Mouse (Mus musculus) embryonic facial prominence, embryonic 12.5 days (tissue): ENCODE data around the gene 4930524J08Rik. TPM values are rescaled to one million over a fixed set of nuclear protein-coding genes. Genes with fewer than 3 reads are reported as not detected.

Source experiments
- ATAC-seq: fragments of 200-750 bp; cut with Nextera tagmentation; 2 replicates; pipeline ENCODE4 v1.8.0; 2017; ENCODE audit not compliant: insufficient number of reproducible peaks, insufficient read depth, low FRiP score, low TSS enrichment
- H3K27ac ChIP-seq: fragments of 300-500 bp; sonication (generic); 2 replicates; pipeline ENCODE4 v1.5.1; 2016; ENCODE audit warnings: mild to moderate bottlenecking
- H3K27me3 ChIP-seq: fragments of 300-500 bp; sonication (generic); 2 replicates; pipeline ENCODE4 v1.6.1; 2016; ENCODE audit warnings: mild to moderate bottlenecking, moderate library complexity
- H3K36me3 ChIP-seq: fragments of 300-500 bp; sonication (generic); 2 replicates; pipeline ENCODE4 v1.6.1; 2016; ENCODE audit warnings: mild to moderate bottlenecking
- H3K4me1 ChIP-seq: fragments of 300-500 bp; sonication (generic); 2 replicates; pipeline ENCODE4 v1.6.1; 2016
- H3K4me2 ChIP-seq: fragments of 300-500 bp; sonication (generic); replicated peaks from 2 replicates; pipeline ENCODE4 v1.6.1; 2016; ENCODE audit warnings: mild to moderate bottlenecking, moderate library complexity
- H3K4me3 ChIP-seq: fragments of 300-500 bp; sonication (generic); 2 replicates; pipeline ENCODE4 v1.5.1; 2016; ENCODE audit warnings: mild to moderate bottlenecking
- H3K9ac ChIP-seq: fragments of 300-500 bp; sonication (generic); 2 replicates; pipeline ENCODE4 v1.6.1; 2016; ENCODE audit warnings: mild to moderate bottlenecking, moderate library complexity
- H3K9me3 ChIP-seq: fragments of 300-500 bp; sonication (generic); 2 replicates; pipeline ENCODE4 v1.6.1; 2016; ENCODE audit warnings: mild to moderate bottlenecking, moderate library complexity
- WGBS: fragments of 180-500 bp; shearing (Covaris S2); methylation state at CpG from one replicate; pipeline ENCODE4 v1.1.7; 2016; 5-methylcytosine and 5-hydroxymethylcytosine counted together
- polyA plus RNA-seq: library from polyadenylated mRNA; unstranded; fragments of >200 nt; fragmentation: Nextera tagmentation; extraction: Ambion mirVana; gene quantifications from 2 replicates; pipeline ENCODE4 v1.2.1, GENCODE M21; 2016

Gene 4930524J08Rik
- polyA plus RNA-seq, 1 experiment from 2014 or later, result 2.2 TPM

GRCm38 (mm10) chr5:100006324-100007039 lies 27.6 kb downstream of the 4930524J08Rik start:
- Histone ChIP-seq H3K27ac (no peak overlapping the region), H3K27me3 (no peaks in the 10 kb centered on the region), H3K4me2 (no peak overlapping the region), H3K4me1 (no peaks in the 10 kb centered on the region), H3K9ac (no peak overlapping the region), H3K4me3 (no peak overlapping the region), H3K9me3 (no peaks in the 10 kb centered on the region), H3K36me3 (no peaks in the 10 kb centered on the region)
- 89% methylated on average over 4 of the region's 4 CpGs for WGBS
- ATAC-seq, result no peak

- Histone ChIP-seq H3K4me3 (no peak overlapping the region), H3K9me3 (no peaks in the 10 kb centered on the region), H3K4me2 (no peak overlapping the region), H3K4me1 (no peaks in the 10 kb centered on the region), H3K36me3 (no peaks in the 10 kb centered on the region), H3K9ac (no peak overlapping the region), H3K27ac (no peak overlapping the region), H3K27me3 (no peaks in the 10 kb centered on the region)
- 77% methylated on average over 4 of the region's 4 CpGs for WGBS
- no peak for ATAC-seq
These were observed 28.1 kb downstream of the 4930524J08Rik start for GRCm38 (mm10) chr5:100007040-100007375.

- Histone ChIP-seq H3K9ac (no peak overlapping the region), H3K36me3 (no peaks in the 10 kb centered on the region), H3K4me1 (no peaks in the 10 kb centered on the region), H3K9me3 (no peaks in the 10 kb centered on the region), H3K4me2 (no peak overlapping the region), H3K4me3 (no peak overlapping the region), H3K27me3 (no peaks in the 10 kb centered on the region), H3K27ac (no peak overlapping the region)
- WGBS, result 65% methylated on average over 3 of the region's 3 CpGs
- ATAC-seq, result no peak
These were observed 29.6 kb downstream of the 4930524J08Rik start for GRCm38 (mm10) chr5:100008485-100008884.

GRCm38 (mm10) chr5:100012599-100012998 lies 33.7 kb downstream of the 4930524J08Rik start:
- H3K27ac ChIP-seq, result no peak overlapping the region
- H3K4me3 ChIP-seq, result no peak overlapping the region
- no peak for ATAC-seq
- no peak overlapping the region for H3K9ac ChIP-seq
- H3K4me1 ChIP-seq, result no peaks in the 10 kb centered on the region
- no peaks in the 10 kb centered on the region for H3K36me3 ChIP-seq
- WGBS, result 88% methylated on average over 9 of the region's 9 CpGs
- H3K4me2 ChIP-seq, result no peak overlapping the region
- H3K9me3 ChIP-seq, result no peaks in the 10 kb centered on the region
- no peaks in the 10 kb centered on the region for H3K27me3 ChIP-seq

- no peak overlapping the region for H3K9ac ChIP-seq
- H3K36me3 ChIP-seq, result no peaks in the 10 kb centered on the region
- no peaks in the 10 kb centered on the region for H3K27me3 ChIP-seq
- no peaks in the 10 kb centered on the region for H3K9me3 ChIP-seq
- H3K4me3 ChIP-seq, result no peak overlapping the region
- no peak overlapping the region for H3K4me2 ChIP-seq
- no peak for ATAC-seq
- H3K27ac ChIP-seq, result no peak overlapping the region
- H3K4me1 ChIP-seq, result no peaks in the 10 kb centered on the region
These were observed 41.2 kb downstream of the 4930524J08Rik start for GRCm38 (mm10) chr5:100020089-100020488.

GRCm38 (mm10) chr5:100024403-100024802 lies 45.5 kb downstream of the 4930524J08Rik start:
- 71% methylated on average over 5 of the region's 5 CpGs for WGBS
- H3K9me3 ChIP-seq, result no peaks in the 10 kb centered on the region
- H3K4me1 ChIP-seq, result no peaks in the 10 kb centered on the region
- H3K9ac ChIP-seq, result no peak overlapping the region
- H3K4me2 ChIP-seq, result no peak overlapping the region
- H3K27me3 ChIP-seq, result no peaks in the 10 kb centered on the region
- no peak for ATAC-seq
- no peak overlapping the region for H3K4me3 ChIP-seq
- no peaks in the 10 kb centered on the region for H3K36me3 ChIP-seq
- no peak overlapping the region for H3K27ac ChIP-seq

- Histone ChIP-seq H3K4me2 (no peak overlapping the region), H3K36me3 (no peaks in the 10 kb centered on the region), H3K27me3 (no peaks in the 10 kb centered on the region), H3K9me3 (no peaks in the 10 kb centered on the region), H3K4me1 (0 out of 2 replicates have a peak, but pooled peaks cover 2% of the 10 kb centered on the region), H3K4me3 (no peak overlapping the region), H3K9ac (no peak overlapping the region), H3K27ac (no peak overlapping the region)
- no peak for ATAC-seq
- WGBS, result 88% methylated on average over 1 of the region's 1 CpGs
These were observed 46.0 kb downstream of the 4930524J08Rik start for GRCm38 (mm10) chr5:100024868-100025267.

Other genes starting within 250 kb of the 4930524J08Rik start
- 11.7 and 13.5 TPM in 2 replicates for gene Rasgef1b, start 250.0 kb upstream of the 4930524J08Rik start, polyA plus RNA-seq
- gene Vamp9, start 72.8 kb upstream of the 4930524J08Rik start, polyA plus RNA-seq, result 0.36 TPM in 1 of 2 replicates, not detected in the other
- 453 and 502 TPM in 2 replicates for gene Hnrnpd, start 123 bp upstream of the 4930524J08Rik start, polyA plus RNA-seq
- gene Hnrnpdl, start 60.6 kb downstream of the 4930524J08Rik start, polyA plus RNA-seq, result 248 and 261 TPM in 2 replicates
- 47.2 and 47.9 TPM in 2 replicates for gene Enoph1, start 60.9 kb downstream of the 4930524J08Rik start, polyA plus RNA-seq
- gene Tmem150c, start 180.7 kb downstream of the 4930524J08Rik start, polyA plus RNA-seq, result 1.9 and 2.8 TPM in 2 replicates